Comparison of ENCODE assay signal across 28 mouse cellular contexts in the genomic region with DNA sequence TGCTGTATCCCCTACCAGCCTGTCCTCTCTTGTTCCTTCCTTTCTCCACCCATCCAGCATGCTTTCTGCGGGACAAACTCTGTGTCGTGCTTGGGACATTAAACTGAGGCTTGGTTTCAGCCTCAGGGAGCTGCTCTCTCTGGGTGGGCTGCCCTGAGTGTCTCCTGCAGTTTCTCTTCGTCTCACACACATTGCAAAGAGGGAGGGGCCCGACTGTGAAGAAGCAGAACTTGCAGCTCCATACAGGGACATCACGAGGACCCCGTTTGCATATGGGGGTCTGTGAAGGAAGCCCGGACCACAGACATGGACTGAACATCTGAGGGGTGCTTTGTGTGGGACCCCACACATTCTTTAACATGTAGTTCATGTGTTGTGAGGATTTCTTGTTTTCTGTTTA.
"Had no signal": no experiment of that assay in that cellular context is flagged by ENCODE, and none has a peak within 500 bp of the region (broad histone marks: within the 10 kb centered on the region; RNA-seq: fewer than 3 reads in every experiment).

No protein-coding gene starts in this region.

- H3K4me1 ChIP-seq: limb, embryonic 13.5 days; limb, embryonic 15.5 days; liver, embryonic 12.5 days; liver, embryonic 13.5 days; liver, embryonic 15.5 days; megakaryocyte, embryonic 14.5 days; midbrain, embryonic 10.5 days; midbrain, embryonic 12.5 days; midbrain, embryonic 13.5 days; midbrain, embryonic 15.5 days; neural tube, embryonic 12.5 days had no signal

- H3K27me3 ChIP-seq: neural tube, embryonic 12.5 days had no signal

- H3K9ac ChIP-seq: limb, embryonic 13.5 days; limb, embryonic 15.5 days; liver, embryonic 12.5 days; liver, embryonic 13.5 days; liver, embryonic 14.5 days; liver, embryonic 15.5 days; liver, postnatal 0 days; midbrain, embryonic 12.5 days; midbrain, embryonic 13.5 days; midbrain, embryonic 15.5 days; neural tube, embryonic 12.5 days; neural tube, embryonic 13.5 days had no signal

- H3K4me3 ChIP-seq: left cerebral cortex, adult 2 months; limb, embryonic 13.5 days; limb, embryonic 15.5 days; liver, embryonic 12.5 days; liver, embryonic 13.5 days; liver, embryonic 15.5 days; megakaryocyte, embryonic 14.5 days; midbrain, embryonic 10.5 days; midbrain, embryonic 12.5 days; midbrain, embryonic 13.5 days; midbrain, embryonic 15.5 days; myocyte; neural tube, embryonic 12.5 days; neural tube, embryonic 13.5 days had no signal

- H3K9me3 ChIP-seq: limb, embryonic 13.5 days; limb, embryonic 15.5 days; liver, embryonic 12.5 days; liver, embryonic 13.5 days; liver, embryonic 15.5 days; midbrain, embryonic 10.5 days; midbrain, embryonic 12.5 days; midbrain, embryonic 13.5 days; midbrain, embryonic 15.5 days; neural tube, embryonic 12.5 days; neural tube, embryonic 13.5 days had no signal

- ATAC-seq: liver, embryonic 12.5 days; liver, postnatal 0 days; lung, postnatal 0 days; midbrain, embryonic 13.5 days; midbrain, embryonic 15.5 days; midbrain, embryonic 16.5 days had no signal

- H3K4me2 ChIP-seq: limb, embryonic 13.5 days; limb, embryonic 15.5 days; liver, embryonic 11.5 days; liver, embryonic 12.5 days; liver, embryonic 13.5 days; liver, embryonic 15.5 days; midbrain, embryonic 11.5 days; midbrain, embryonic 12.5 days; midbrain, embryonic 13.5 days; midbrain, embryonic 15.5 days; neural tube, embryonic 12.5 days; neural tube, embryonic 13.5 days had no signal

- H3K36me3 ChIP-seq: limb, embryonic 13.5 days; limb, embryonic 15.5 days; liver, embryonic 12.5 days; liver, embryonic 13.5 days; liver, embryonic 15.5 days; midbrain, embryonic 10.5 days; midbrain, embryonic 12.5 days; midbrain, embryonic 13.5 days; midbrain, embryonic 15.5 days; neural tube, embryonic 12.5 days; neural tube, embryonic 13.5 days had no signal

- H3K27ac ChIP-seq: left cerebral cortex, adult 2 months; limb, embryonic 13.5 days; limb, embryonic 15.5 days; liver, embryonic 12.5 days; liver, embryonic 13.5 days; liver, embryonic 14.5 days; liver, embryonic 15.5 days; macrophage; midbrain, embryonic 10.5 days; midbrain, embryonic 12.5 days; midbrain, embryonic 13.5 days; midbrain, embryonic 15.5 days; neural tube, embryonic 12.5 days; neural tube, embryonic 13.5 days had no signal

- DNase-seq: layer of hippocampus, postnatal 36 days; left cerebral cortex, postnatal 4 days; liver; liver, embryonic 13.5 days; liver, postnatal 0 days; lung, postnatal 14 days; lung, postnatal 36 days; lung, postnatal 4 days; midbrain, embryonic 14.5 days had no signal
